Mouse (Mus musculus): ENCODE measurements at regions not wholly inside any gene's neighbourhood (a gene's known extent, or its start where the extent isn't known, plus 50 kb on each side); places are given as distances from the start of the nearest gene placed in this dataset.

DNA sequence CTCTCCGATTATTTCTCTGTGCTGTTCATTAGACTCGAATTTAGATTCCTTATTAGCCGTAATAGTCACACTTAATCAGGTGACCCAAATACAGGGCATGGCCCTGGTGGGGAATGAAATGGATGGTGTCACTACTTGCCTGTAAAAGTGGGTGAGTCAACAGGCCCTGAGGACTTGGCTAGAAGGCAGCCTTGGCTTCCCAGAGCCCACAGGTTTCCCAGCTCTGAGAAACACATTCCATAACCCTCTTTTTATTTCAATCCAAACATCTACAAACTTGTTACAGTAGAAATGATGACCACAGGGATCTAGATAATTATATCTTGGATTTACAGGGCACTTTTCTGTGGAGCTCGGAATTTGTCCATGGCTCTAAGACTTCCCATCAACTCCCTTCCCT is 105.2 kb upstream of the Slc7a11 start:
- Histone ChIP-seq H3K4me2 (ENCODE audit: insufficient read depth, low read depth, poor library complexity, severe bottlenecking) (no peak overlapping the region), H3K9ac (ENCODE audit: insufficient read depth, low read depth) (no peak overlapping the region), H3K36me3 (replicated peaks in 1 of 2; ENCODE audit: control insufficient read depth in 1 of 2, insufficient read depth in 1 of 2, low read length in 1 of 2) (no peaks in the 10 kb centered on the region), H3K27me3 (replicated peaks) (no peaks in the 10 kb centered on the region), H3K79me2 (replicated peaks; ENCODE audit: control insufficient read depth, extremely low read depth, insufficient read depth, poor library complexity, severe bottlenecking) (no peaks in the 10 kb centered on the region), H3K27ac (ENCODE audit: insufficient read depth, low read depth) (no peak overlapping the region), H3K4me1 (ENCODE audit: control insufficient read depth in 1 of 2, insufficient read depth in 2 of 2) (no peaks in the 10 kb centered on the region), H3K9me3 (replicated peaks; ENCODE audit: low read length) (peaks cover 16% of the 10 kb centered on the region), H3K4me3 (replicated peaks in 1 of 3; ENCODE audit: low read depth in 2 of 3, low read length in 2 of 3, poor library complexity in 1 of 3) (no peak overlapping the region)
- TF ChIP-seq MAX (IDR thresholded peaks at IDR 0.05; ENCODE audit: low read length), result no peak
- no peak for TF ChIP-seq USF2 (conservative IDR thresholded peaks at IDR 0.05; ENCODE audit: low read depth, low read length)
- TF ChIP-seq RAD21 (IDR thresholded peaks at IDR 0.05; ENCODE audit: low read depth, low read length), result no peak
- no peak for TF ChIP-seq USF1 (IDR thresholded peaks at IDR 0.05; ENCODE audit: low read depth, low read length)
- no peak for TF ChIP-seq MXI1 (IDR thresholded peaks at IDR 0.05; ENCODE audit: low read depth, low read length)
- no peak for TF ChIP-seq MYC (IDR thresholded peaks at IDR 0.05; ENCODE audit: low read depth, low read length)
- no peak for TF ChIP-seq CHD2 (IDR thresholded peaks at IDR 0.05; ENCODE audit: low read length)
- no peak for TF ChIP-seq CHD1 (IDR thresholded peaks at IDR 0.05; ENCODE audit: low read depth, low read length)
- TF ChIP-seq TCF12 (IDR thresholded peaks at IDR 0.05; ENCODE audit: low read depth, low read length), result no peak
- no peak for TF ChIP-seq ETS1 (conservative IDR thresholded peaks at IDR 0.05; ENCODE audit: low read depth, low read length)
- no peak for TF ChIP-seq MAFK (IDR thresholded peaks at IDR 0.05; ENCODE audit: insufficient replicate concordance, low read length)
- no peak for TF ChIP-seq EP300 (IDR thresholded peaks at IDR 0.05; ENCODE audit: low read length)
- TF ChIP-seq CTCF (conservative IDR thresholded peaks at IDR 0.05 in 1 of 2, IDR thresholded peaks at IDR 0.05 in 1 of 2; ENCODE audit: low read depth in 2 of 2, low read length in 2 of 2), result no peak
- TF ChIP-seq IRF4 (IDR thresholded peaks at IDR 0.05; ENCODE audit: low read depth, low read length), result no peak
- DNase-seq (ENCODE audit: extremely low read depth), result no peak
- dilution Hi-C loops (cut with MboI; ENCODE audit: extremely low pct_ligation_motif_present, extremely low pct_unique_long_range_greater_than_20kb, low sequenced_read_pairs) (no loop called here), in situ Hi-C loops (cut with MboI; ENCODE audit: low pct_ligation_motif_present, low pct_unique_long_range_greater_than_20kb, low sequenced_read_pairs) (no loop called here)

DNA sequence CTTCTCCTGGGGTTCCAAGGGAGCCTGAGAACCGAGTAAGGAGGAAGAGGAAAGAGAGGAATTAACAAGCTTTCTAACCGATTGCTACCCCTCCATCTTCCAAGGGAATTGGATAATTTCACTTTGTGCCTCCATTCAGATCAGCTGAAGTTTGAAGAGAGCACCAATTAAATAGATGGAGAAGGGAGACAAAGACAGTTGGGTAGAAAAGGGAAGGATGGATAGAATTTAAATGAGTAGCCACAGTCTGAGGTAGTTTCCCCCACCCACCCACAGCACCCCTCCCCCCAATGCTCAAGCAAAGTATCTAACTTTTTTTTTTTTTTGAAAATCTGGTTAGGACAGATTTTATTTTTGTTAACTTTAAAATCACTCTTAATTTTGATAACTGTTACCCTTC is 87.2 kb upstream of the Slc7a11 start:
- Histone ChIP-seq H3K4me2 (ENCODE audit: insufficient read depth, low read depth, poor library complexity, severe bottlenecking) (no peak overlapping the region), H3K27me3 (replicated peaks) (no peaks in the 10 kb centered on the region), H3K9me3 (replicated peaks; ENCODE audit: low read length) (peaks cover 8% of the 10 kb centered on the region), H3K79me2 (replicated peaks; ENCODE audit: control insufficient read depth, extremely low read depth, insufficient read depth, poor library complexity, severe bottlenecking) (no peaks in the 10 kb centered on the region), H3K4me1 (ENCODE audit: control insufficient read depth in 1 of 2, insufficient read depth in 2 of 2) (no peaks in the 10 kb centered on the region), H3K36me3 (replicated peaks in 1 of 2; ENCODE audit: control insufficient read depth in 1 of 2, insufficient read depth in 1 of 2, low read length in 1 of 2) (no peaks in the 10 kb centered on the region), H3K27ac (ENCODE audit: insufficient read depth, low read depth) (no peak overlapping the region), H3K4me3 (replicated peaks in 1 of 3; ENCODE audit: low read depth in 2 of 3, low read length in 2 of 3, poor library complexity in 1 of 3) (no peak overlapping the region), H3K9ac (ENCODE audit: insufficient read depth, low read depth) (no peak overlapping the region)
- dilution Hi-C loops (cut with MboI; ENCODE audit: extremely low pct_ligation_motif_present, extremely low pct_unique_long_range_greater_than_20kb, low sequenced_read_pairs) (no loop called here), in situ Hi-C loops (cut with MboI; ENCODE audit: low pct_ligation_motif_present, low pct_unique_long_range_greater_than_20kb, low sequenced_read_pairs) (no loop called here)
- no peak for DNase-seq (ENCODE audit: extremely low read depth)
- TF ChIP-seq ETS1 (conservative IDR thresholded peaks at IDR 0.05; ENCODE audit: low read depth, low read length), result no peak
- no peak for TF ChIP-seq JUN (IDR thresholded peaks at IDR 0.05; ENCODE audit: insufficient read depth, low read depth, low read length)
- no peak for TF ChIP-seq E2F4 (IDR thresholded peaks at IDR 0.05; ENCODE audit: insufficient replicate concordance, low read depth, low read length)
- TF ChIP-seq MEF2A (IDR thresholded peaks at IDR 0.05; ENCODE audit: borderline replicate concordance, low read depth, low read length), result no peak
- no peak for TF ChIP-seq MXI1 (IDR thresholded peaks at IDR 0.05; ENCODE audit: low read depth, low read length)
- TF ChIP-seq ZC3H11A (IDR thresholded peaks at IDR 0.05; ENCODE audit: low read depth, low read length), result no peak
- no peak for TF ChIP-seq SIN3A (IDR thresholded peaks at IDR 0.05; ENCODE audit: low read length)
- TF ChIP-seq CHD1 (IDR thresholded peaks at IDR 0.05; ENCODE audit: low read depth, low read length), result no peak
- TF ChIP-seq PAX5 (IDR thresholded peaks at IDR 0.05; ENCODE audit: low read length), result no peak
- TF ChIP-seq MAZ (IDR thresholded peaks at IDR 0.05; ENCODE audit: low read depth, low read length), result no peak
- TF ChIP-seq HCFC1 (IDR thresholded peaks at IDR 0.05; ENCODE audit: low read depth, low read length), result no peak
- no peak for TF ChIP-seq NELFE (IDR thresholded peaks at IDR 0.05; ENCODE audit: low read depth, low read length)
- no peak for TF ChIP-seq EP300 (IDR thresholded peaks at IDR 0.05; ENCODE audit: low read length)
- TF ChIP-seq IRF4 (IDR thresholded peaks at IDR 0.05; ENCODE audit: low read depth, low read length), result no peak
- TF ChIP-seq USF1 (IDR thresholded peaks at IDR 0.05; ENCODE audit: low read depth, low read length), result no peak
- no peak for TF ChIP-seq MYC (IDR thresholded peaks at IDR 0.05; ENCODE audit: low read depth, low read length)
- no peak for TF ChIP-seq JUND (conservative IDR thresholded peaks at IDR 0.05; ENCODE audit: low read depth, low read length)
- TF ChIP-seq CTCF (conservative IDR thresholded peaks at IDR 0.05 in 1 of 2, IDR thresholded peaks at IDR 0.05 in 1 of 2; ENCODE audit: low read depth in 2 of 2, low read length in 2 of 2), result no peak
- TF ChIP-seq KAT2A (IDR thresholded peaks at IDR 0.05; ENCODE audit: insufficient replicate concordance, low read length), result no peak
